Mouse (Mus musculus) left cerebral cortex, postnatal 36 days (tissue): Measurements from ENCODE around the gene Chsy1. TPM values are rescaled to one million over a fixed set of nuclear protein-coding genes. Genes with fewer than 3 reads are reported as not detected.

Source experiments
- DNase-seq, 2 experiments: peaks; one replicate each; pipeline ENCODE4 v3.0.0; 2021 to 2022; ENCODE audit warnings: low spot score in 2 of 2, mixed read lengths in 1 of 2
- intact Hi-C: fragments of 180-260 bp; cut with DNase I; formaldehyde crosslinking; loops from one replicate; pipeline ENCODE4 v1.15.1; 2025
- total RNA-seq, 2 experiments: library from RNA; stranded (reverse); gene quantifications; 2 replicates each; pipeline ENCODE4 v1.2.3; 2021

Chsy1 gene
- total RNA-seq, 2 experiments from 2014 or later = 15.4 to 16.2 TPM

DNA sequence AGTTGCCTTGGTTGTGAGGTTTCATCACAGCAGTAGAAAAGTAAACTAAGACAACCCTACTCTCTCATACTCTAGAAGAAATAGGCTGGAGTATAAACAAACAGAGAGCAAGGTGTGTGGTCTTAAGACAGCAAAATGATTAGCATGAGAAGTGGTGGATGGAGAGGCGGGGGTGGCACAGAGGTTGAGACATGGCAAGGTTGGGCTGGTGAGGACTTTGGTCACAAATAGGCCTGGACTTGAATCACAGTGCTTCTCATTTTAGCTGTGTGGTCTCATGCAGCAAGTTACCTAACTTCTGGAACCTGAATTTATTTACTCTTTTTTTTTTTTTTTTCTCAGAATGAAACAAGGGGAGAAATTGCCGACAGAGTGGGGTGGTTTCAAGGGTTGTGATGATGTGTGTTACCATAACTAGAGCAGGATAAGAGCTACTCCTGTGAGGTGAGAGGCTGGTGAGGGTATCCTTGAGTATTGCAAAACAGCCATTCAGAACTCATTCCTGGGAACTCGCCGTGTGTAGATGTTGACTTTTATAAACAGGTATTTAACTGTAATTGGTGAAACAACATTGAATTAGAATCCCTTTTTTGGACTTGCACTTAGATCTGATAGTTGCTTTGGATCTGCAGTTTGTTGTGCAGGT is 22.6 kb downstream of the Chsy1 start:
- intact Hi-C loops = no loop called here
- no peak for DNase-seq

GRCm38 (mm10) chr7:66134154-66134553 is 24.8 kb downstream of the Chsy1 start:
- intact Hi-C loops = no loop called here

GRCm38 (mm10) chr7:66135644-66136043 is 26.3 kb downstream of the Chsy1 start:
- intact Hi-C loops = no loop called here
- no peak for DNase-seq

More at GRCm38 (mm10) chr7:66134154-66134553, 24.8 kb downstream of the Chsy1 start:
- no peak for DNase-seq

GRCm38 (mm10) chr7:66136187-66136586 is 26.9 kb downstream of the Chsy1 start:
- intact Hi-C loops = no loop called here
- DNase-seq = no peak

- intact Hi-C loops = no loop called here
- no peak for DNase-seq
Observed at GRCm38 (mm10) chr7:66137309-66137708, 28.0 kb downstream of the Chsy1 start.

- DNase-seq = no peak
- intact Hi-C loops = no loop called here
Observed at GRCm38 (mm10) chr7:66138301-66138700, 29.0 kb downstream of the Chsy1 start.

- DNase-seq = no peak
- intact Hi-C loops = no loop called here
Observed at GRCm38 (mm10) chr7:66138878-66139277, 29.6 kb downstream of the Chsy1 start.

- intact Hi-C loops = no loop called here
- DNase-seq = no peak
Observed at GRCm38 (mm10) chr7:66140095-66140494, 30.8 kb downstream of the Chsy1 start.

DNA sequence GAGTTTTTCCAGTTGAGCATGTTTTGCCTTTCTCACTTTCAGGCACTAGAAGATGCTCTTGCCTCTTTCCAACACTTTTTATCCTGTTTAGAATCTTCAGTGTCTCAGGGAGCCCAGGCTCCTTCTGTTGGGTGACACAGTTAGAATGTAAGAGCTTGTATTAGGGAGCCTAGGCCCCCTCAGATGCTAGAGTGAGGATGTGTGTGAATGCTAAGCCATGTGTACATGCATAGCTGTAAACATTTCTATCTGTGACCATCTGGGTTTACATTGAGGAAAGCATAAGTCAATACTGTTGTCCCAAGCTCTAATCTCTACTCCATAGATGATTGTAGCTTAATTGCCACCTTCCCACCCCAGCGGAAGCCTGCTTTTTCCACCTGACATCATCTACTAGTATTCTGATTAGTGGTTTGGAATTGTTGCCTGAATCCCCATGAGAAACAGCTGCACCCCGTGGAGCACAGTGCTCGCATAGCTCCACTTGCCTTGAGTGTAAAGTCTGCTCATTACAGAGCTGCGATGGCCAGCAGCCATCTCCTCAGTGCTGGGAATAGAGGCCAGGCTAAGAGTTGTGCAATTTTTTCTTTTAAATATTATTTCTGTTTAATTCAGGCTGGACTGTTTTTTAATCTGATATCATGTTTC is 31.7 kb downstream of the Chsy1 start:
- DNase-seq = no peak
- intact Hi-C loops = no loop called here

GRCm38 (mm10) chr7:66142514-66142913 is 33.2 kb downstream of the Chsy1 start:
- intact Hi-C loops = no loop called here
- DNase-seq = no peak

- intact Hi-C loops = no loop called here
- no peak for DNase-seq
Observed at GRCm38 (mm10) chr7:66144543-66144942, 35.2 kb downstream of the Chsy1 start.

DNA sequence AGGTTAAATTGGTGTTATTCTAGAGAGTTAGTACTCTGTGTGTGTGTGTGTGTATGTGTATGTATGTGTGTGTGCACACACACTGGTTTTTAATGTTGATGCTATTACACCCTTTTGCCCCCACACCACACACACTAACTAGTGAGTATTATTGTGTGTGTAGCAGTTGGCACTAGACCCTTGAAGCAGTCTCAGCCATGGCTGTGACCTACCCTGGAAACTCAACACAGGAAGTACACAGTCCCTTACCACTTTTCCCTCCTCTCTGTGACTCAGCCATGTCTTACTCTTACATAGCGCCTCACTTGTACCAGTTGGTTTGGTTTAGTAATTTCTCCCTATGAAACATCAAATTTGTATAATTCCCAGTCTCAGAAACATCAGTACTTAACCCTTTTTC is 37.8 kb downstream of the Chsy1 start:
- no peak for DNase-seq
- intact Hi-C loops = no loop called here

DNA sequence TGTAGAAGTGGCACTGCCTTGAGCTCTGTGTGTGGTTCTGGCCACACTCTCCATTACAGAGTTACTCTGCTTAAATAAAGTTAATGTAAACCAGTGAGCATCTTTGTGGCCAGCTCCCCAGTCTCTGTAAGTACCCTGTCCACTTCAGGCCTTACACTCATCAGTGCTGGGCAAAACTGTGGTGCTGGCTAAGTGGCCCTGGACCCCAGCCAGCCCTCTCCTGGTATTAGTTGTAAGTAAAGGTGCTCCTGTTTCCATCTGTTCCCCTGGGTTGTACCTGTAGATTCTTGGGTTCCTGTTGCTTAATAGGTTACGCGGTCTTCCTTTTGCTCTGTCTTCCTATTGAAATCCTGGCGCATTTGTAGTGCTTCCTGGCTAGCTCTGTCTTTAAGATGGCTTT is 38.5 kb downstream of the Chsy1 start:
- intact Hi-C loops = no loop called here
- DNase-seq = no peak

DNA sequence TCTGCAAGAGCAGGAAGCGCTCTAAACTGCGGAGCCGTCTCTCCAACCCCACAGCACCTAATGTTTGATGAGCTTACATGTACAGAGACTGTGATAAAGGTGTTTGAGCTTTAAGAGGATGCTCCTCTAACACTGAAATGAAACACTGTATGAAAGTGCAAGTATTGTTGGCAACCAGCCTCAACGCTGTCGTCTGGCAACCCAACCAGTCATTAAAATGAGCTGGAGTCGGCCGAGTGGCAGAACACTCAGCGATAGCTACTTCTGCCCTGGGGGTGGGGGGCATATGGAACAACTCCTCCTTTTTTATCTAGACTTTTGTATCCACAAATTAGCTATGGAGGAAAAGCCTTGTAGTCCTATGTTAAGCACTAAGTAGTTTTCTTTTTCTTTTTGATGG is 40.2 kb downstream of the Chsy1 start:
- intact Hi-C loops = no loop called here
- DNase-seq = no peak

DNA sequence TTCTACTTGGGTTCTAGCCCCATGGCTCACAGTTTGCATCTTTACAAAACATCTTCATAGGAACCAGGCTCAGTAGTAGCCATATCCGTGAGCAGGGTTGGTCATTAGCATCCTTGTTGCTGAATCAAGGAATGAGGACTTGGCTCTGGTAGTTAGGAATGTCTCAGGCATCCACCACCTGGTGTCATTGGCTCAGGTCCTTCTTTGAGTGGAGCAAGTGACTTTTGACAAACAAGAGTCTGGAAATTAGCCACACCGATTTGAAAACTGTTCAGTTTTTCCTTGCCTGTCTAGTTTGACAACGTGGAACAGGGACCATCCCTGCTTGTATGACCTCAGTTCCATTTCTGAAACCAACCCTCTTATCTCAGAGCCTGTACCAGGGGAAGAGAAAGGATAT is 41.1 kb downstream of the Chsy1 start:
- intact Hi-C loops = no loop called here
- DNase-seq = no peak

DNA sequence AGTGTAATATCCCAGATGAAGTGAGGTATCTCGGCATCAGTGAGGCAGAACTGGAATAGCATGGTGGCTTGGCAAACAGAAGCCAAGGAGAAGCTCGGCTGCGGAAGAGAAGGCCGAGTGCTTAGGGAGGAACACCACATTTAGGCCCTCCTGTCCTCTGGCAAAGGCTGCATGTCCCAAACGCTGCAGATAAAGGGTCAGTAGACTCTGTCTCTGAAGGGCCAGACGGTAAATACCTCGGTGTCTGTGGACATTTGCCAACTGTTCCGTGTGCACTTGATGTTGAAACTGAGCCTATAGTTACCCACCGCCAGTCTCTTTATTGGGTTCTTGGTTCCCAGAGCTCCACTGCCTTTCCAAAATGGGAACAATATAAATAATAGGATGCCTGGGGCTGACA is 48.1 kb downstream of the Chsy1 start:
- no peak for DNase-seq
- intact Hi-C loops = no loop called here

DNA sequence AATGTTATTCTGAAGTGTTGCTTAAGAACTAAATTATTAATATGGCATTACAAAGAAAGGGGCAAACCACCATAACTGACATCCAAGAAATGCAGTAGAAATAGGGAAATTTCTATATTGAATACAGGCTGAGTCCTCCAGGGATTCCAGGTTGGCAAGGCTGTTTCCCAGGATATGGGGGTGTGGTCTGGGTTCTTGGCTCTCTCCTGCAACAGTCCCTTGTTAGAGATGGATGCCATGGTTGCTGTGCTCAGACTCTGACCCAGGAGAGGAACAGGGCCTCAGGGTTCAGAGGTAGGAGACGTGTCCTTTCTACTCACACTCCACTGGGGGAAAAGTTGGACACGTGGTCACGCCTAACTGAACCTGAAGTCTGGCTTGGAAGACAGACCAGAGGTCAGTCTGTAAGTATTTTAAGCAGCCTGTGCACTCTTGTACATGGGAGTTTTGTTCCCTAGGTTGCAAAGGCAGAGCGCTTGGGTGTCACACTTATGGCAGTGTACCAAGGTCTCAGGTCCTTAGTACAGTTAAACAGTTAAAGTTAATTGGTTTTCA is 48.6 kb downstream of the Chsy1 start:
- intact Hi-C loops = no loop called here

GRCm38 (mm10) chr7:66158616-66159129 is 49.4 kb downstream of the Chsy1 start:
- intact Hi-C loops = no loop called here
- DNase-seq = no peak

More for the DNA sequence above, 48.6 kb downstream of the Chsy1 start:
- DNase-seq = no peak

GRCm38 (mm10) chr7:66159961-66160360 is 50.6 kb downstream of the Chsy1 start:
- intact Hi-C loops = no loop called here
- no peak for DNase-seq

- DNase-seq = no peak
- intact Hi-C loops = no loop called here
Observed at GRCm38 (mm10) chr7:66161836-66162235, 52.5 kb downstream of the Chsy1 start.

- no peak for DNase-seq
- intact Hi-C loops = no loop called here
Observed at GRCm38 (mm10) chr7:66162489-66162888, 53.2 kb downstream of the Chsy1 start.
